Mouse (Mus musculus) skeletal muscle tissue, adult 2 months (tissue): ENCODE measurements around the gene Flg.

ENCODE experiments used
- DNase-seq: peaks from one replicate; pipeline ENCODE4 v3.0.0-alpha.2; 2012; ENCODE audit warnings: low read depth, low spot score

Gene Flg

DNA sequence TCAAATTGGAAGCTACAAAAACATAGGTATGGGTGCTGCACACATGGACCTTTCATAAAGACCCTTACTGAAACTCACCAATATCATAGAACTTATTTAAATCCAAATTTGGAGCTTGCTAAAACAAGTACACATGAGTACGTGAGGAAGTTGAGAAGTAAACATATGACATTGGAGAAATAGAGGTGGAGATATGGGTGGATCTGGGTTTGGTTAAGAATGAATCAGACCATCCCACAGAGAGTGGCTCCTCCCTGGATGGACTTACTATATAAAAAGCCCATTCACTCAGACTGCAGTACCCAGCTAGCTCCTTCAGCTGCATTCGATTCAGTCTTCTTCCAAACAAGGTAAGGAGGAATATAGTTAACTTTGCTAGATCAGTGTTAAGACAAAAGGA lies at the start of gene Flg:
Flg (plus strand) TSS at position 301 of the 400 bp plus-strand sequence.
- DNase-seq, result no peak

DNA sequence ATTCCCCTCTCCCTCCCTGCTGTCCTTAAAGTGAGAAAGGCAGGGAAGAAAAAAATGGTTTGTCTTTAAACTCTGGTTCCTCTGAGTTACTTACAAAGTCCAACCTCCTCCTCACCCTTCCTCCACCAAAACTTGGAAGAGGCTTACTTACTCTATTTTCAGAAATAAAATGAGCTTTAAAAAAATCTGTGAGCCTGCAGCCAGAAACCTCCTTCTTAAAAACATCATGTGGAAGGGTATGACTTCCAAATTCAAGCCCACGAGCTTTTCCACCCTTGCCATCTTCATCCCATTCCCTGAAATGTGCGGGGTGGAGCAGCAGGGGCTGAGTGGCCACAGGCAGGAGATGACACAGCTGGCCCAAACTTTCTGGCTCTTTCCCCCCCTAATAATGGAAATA lies 24.2 kb downstream of the Flg start:
- no peak for DNase-seq

DNA sequence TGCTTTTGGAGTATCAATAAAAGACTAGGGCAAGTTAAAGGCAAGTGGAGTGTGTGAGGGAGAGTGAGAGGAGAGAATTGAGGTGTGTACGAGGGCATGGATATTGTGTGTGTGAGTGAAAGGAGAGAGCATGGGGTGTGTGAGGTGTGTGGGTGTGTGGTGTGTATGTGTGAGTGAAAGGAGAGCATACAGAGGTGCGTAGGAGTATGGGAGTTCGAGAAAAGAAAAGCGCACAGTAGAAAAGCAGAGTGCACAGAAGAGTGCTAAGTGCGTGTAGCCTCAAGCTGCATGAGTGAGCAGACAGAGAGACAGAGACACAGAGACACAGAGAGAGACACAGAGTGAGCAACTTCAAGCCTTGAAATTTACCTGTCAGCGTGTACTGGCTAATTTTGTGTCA lies 26.5 kb downstream of the Flg start:
- no peak for DNase-seq

DNA sequence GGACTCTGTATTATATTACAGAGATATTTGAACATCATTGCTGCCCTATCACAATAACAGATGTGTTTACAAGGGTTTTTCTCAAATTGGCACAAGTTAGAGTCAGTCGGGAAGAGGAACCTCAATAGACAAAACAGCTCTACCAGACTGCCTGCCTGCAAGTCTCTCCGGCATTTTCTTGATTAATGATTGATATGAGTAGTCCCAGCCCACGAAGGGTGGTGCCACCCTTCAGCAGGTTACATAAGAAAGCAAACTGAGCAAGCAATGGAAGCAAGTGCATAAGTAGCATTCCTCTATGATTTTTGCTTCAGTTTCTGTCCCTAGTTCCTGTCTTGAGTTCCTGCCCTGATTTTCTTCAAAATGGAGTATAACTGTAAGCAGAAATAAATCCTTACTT lies 28.6 kb downstream of the Flg start:
- no peak for DNase-seq

DNA sequence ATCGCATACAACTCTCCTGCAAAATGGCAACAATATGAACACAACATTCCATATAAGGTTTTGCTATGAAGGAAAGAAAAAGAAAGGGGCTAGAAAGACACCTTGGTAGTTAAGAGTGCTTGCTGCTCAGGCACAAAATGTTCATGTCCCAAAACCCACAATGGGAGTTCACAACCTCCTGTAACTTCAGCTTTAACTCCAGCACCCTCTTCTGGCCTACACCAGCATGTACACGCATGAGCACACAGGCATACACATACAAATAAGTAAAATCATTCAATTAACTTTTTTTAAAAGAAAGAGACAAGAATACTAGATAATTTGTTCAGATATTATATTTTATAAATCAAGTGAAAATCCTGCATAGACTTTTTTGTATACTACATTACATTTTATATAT lies 32.8 kb downstream of the Flg start:
- no peak for DNase-seq

DNA sequence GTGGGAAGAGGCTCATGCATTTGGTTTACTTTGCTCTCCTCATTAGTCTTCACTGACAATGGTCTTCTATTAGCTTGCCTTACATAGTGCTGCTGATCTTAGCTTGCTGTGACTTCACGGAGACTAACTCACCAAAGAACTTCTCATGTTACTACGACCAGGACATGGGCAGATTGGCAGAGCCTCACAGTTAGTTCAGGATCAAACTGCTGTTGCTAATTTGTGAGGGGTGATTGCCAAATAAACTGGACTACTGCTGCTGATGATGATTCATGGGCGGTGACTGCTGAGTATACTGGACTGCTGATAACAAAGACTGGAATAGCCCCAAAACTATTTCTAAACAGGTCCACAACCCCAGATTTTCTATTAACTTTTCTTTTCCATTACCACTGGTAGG lies 38.0 kb downstream of the Flg start:
- DNase-seq, result no peak

DNA sequence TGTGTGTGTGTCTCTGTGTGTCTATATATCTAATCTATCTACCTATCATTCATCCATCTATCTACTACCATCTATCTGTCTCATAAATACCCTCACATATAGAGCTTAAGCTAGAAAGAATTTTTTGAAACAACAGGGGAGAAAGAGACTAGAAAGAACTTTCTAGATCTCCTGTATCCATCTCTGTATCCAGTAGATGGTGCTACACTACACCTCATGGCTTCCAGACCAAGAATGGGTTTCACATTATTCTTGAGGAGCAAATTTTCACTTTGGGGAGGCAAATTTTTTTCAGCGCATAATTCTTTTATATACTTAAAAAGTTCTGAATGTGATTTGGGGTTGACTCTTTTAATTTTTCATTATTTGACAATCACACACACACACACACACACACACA lies 41.1 kb downstream of the Flg start:
- no peak for DNase-seq

DNA sequence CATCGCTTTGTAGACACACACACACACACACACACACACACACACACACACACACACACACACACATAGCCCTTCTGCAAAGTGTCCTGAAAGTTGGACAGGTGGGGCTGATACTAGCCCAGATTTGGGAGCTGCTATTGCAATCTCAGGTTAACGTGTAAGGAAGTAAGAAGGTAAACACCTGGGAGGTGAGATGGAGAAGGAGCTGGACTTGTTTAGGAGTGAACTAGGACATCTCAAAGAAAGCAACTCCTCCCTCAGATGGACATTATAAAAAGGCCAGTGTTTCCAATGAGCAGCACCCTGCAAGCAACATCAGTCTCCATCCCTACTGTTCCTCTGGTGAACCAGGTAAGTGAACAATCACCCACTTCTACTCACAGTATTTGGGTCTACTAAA lies 46.1 kb downstream of the Flg start, which contains the start of gene Hrnr:
Hrnr (plus strand) TSS at position 301 of the 400 bp plus-strand sequence.
- no peak for DNase-seq

DNA sequence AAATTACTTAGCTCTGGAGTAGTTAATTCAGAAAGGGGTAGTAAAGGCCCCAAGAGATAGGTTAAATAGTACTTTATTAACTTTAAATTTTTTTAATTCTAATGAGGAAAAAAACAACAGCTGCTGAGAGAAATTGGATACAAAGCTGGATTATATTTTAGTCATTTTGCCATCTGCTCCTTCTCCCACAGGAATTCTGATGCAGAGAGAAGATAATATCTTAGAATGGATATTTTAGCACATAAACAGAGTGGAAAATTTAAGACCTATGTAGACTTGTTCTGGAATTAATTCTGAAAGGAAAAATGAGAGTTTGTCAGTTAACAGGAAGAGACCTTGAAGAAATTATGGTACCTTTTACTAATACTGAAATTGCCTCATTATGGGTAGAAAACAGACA lies 64.4 kb downstream of the Flg start:
- DNase-seq, result no peak

DNA sequence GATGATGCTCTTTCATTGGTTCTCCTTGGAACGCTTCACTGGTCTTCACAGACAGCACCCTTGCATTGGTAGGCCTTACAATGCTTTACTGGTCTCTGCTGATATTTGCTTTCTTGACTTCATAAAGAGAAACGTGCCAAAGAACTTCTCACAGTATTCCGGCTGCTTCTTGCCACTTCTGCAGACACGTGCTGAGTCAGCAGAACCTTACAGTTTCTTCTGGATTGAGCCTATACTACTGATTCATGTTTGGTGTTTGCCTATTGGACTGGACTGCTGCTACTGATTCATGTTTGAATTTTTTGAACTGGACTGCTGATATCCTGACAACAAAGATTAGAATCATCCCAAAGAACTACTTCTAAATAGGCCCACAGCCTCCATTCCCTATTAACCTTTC lies 66.7 kb downstream of the Flg start:
- no peak for DNase-seq
